Mouse (Mus musculus) left cerebral cortex, postnatal 25 days (tissue): Measurements from ENCODE around the gene Srp68. TPM values are rescaled to one million over a fixed set of nuclear protein-coding genes. Genes with fewer than 3 reads are reported as not detected.
A peak's percentile ranks its signal among the peaks of the same experiment; 100 is the strongest.

Experiments used
- DNase-seq, 2 experiments: peaks; one replicate each; pipeline ENCODE4 v3.0.0; 2022; ENCODE audit warnings: low spot score in 2 of 2, mixed read lengths in 1 of 2
- intact Hi-C: fragments of 180-260 bp; cut with DNase I; formaldehyde crosslinking; loops from one replicate; pipeline ENCODE4 v1.15.1; 2025
- total RNA-seq, 2 experiments: library from RNA; stranded (reverse); gene quantifications; 2 replicates each; pipeline ENCODE4 v1.2.3; 2021

Gene Srp68
- total RNA-seq, 2 experiments from 2014 or later = 65.8 to 69.8 TPM

GRCm38 (mm10) chr11:116218263-116218662 is 55.8 kb downstream of the Srp68 start:
- intact Hi-C loops = no loop called here
- DNase-seq = no peak

GRCm38 (mm10) chr11:116216549-116216948 is 57.5 kb downstream of the Srp68 start:
- intact Hi-C loops = no loop called here
- no peak for DNase-seq

- no peak for DNase-seq
- intact Hi-C loops = no loop called here
These were observed 58.0 kb downstream of the Srp68 start for GRCm38 (mm10) chr11:116215991-116216390.

GRCm38 (mm10) chr11:116215181-116215580 is 58.8 kb downstream of the Srp68 start:
- DNase-seq = no peak
- intact Hi-C loops = no loop called here

- DNase-seq = no peak
- intact Hi-C loops = no loop called here
These were observed 60.0 kb downstream of the Srp68 start for GRCm38 (mm10) chr11:116213877-116214510.

GRCm38 (mm10) chr11:116212847-116213246 is 61.2 kb downstream of the Srp68 start:
- intact Hi-C loops = no loop called here
- DNase-seq = no peak

- DNase-seq = no peak
- intact Hi-C loops = no loop called here
These were observed 63.3 kb downstream of the Srp68 start for GRCm38 (mm10) chr11:116210696-116211095.

GRCm38 (mm10) chr11:116209257-116209656 is 64.8 kb downstream of the Srp68 start:
- no peak for DNase-seq
- intact Hi-C loops = no loop called here

GRCm38 (mm10) chr11:116208660-116209059 is 65.4 kb downstream of the Srp68 start:
- no peak for DNase-seq
- intact Hi-C loops = no loop called here

GRCm38 (mm10) chr11:116206678-116207077 is 67.3 kb downstream of the Srp68 start:
- no peak for DNase-seq
- intact Hi-C loops = no loop called here

- DNase-seq = no peak
- intact Hi-C loops = no loop called here
These were observed 70.9 kb downstream of the Srp68 start for GRCm38 (mm10) chr11:116203150-116203549.

GRCm38 (mm10) chr11:116201151-116201550 is 72.9 kb downstream of the Srp68 start:
- intact Hi-C loops = no loop called here
- DNase-seq = no peak

GRCm38 (mm10) chr11:116198639-116199531 is 75.1 kb downstream of the Srp68 start, which contains the start of the genes Ten1 and Acox1:
Gene Ten1, plus strand, starts transcription at chr11:116198855.
Gene Acox1, minus strand, starts transcription at chr11:116199045.
- intact Hi-C loops = loop anchor here (1.0 to 2.0 kb wide), 2 partner anchors 31 to 60 kb away; partner anchors contain the start of genes Fbf1 and Mrpl38
- DNase-seq = peak; percentile 96 to 97

- intact Hi-C loops = loop anchor here (2.0 kb wide), 1 partner anchor 59 kb away; the partner anchor contains the start of gene Mrpl38
These were observed 75.9 kb downstream of the Srp68 start for GRCm38 (mm10) chr11:116198132-116198531.

GRCm38 (mm10) chr11:116197584-116197906 is 76.5 kb downstream of the Srp68 start:
- intact Hi-C loops = no loop called here
- no peak for DNase-seq

More at GRCm38 (mm10) chr11:116198132-116198531, 75.9 kb downstream of the Srp68 start:
- no peak for DNase-seq

GRCm38 (mm10) chr11:116196866-116197583 is 77.0 kb downstream of the Srp68 start:
- DNase-seq = no peak
- intact Hi-C loops = no loop called here

GRCm38 (mm10) chr11:116196336-116196735 is 77.7 kb downstream of the Srp68 start:
- intact Hi-C loops = no loop called here
- no peak for DNase-seq

- intact Hi-C loops = no loop called here
- no peak for DNase-seq
These were observed 78.8 kb downstream of the Srp68 start for GRCm38 (mm10) chr11:116195252-116195651.
